Mouse (Mus musculus): ENCODE measurements around the gene Foxo1. TPM values are rescaled to one million over a fixed set of nuclear protein-coding genes. Genes with fewer than 3 reads are reported as not detected.

Foxo1 gene
- 0.31 and 0.42 TPM in 2 replicates for total RNA-seq (2012; rRNA removed)
- 1 to 10 TPM in 1 of 2 experiments, not detected in 1; 2.5 TPM for polyA plus RNA-seq (2012; ENCODE audit: insufficient read depth in 1 of 2, insufficient read length in 2 of 2, low read depth in 1 of 2, low replicate concordance in 2 of 2, missing spikeins in 1 of 2)

- peaks cover 13% of the 10 kb centered on the region for H3K79me2 ChIP-seq (ENCODE audit: control insufficient read depth, insufficient read depth, low read length, poor library complexity)
- peak; percentile 90 for DNase-seq (ENCODE audit: low read depth, low spot score)
- 0 out of 4 replicates have a peak, but pooled peaks cover 0 to 1% of the 10 kb centered on the region in 2 experiments for H3K27me3 ChIP-seq (ENCODE audit: control insufficient read depth in 1 of 2, insufficient read depth in 2 of 2, low read length in 2 of 2)
- no peaks in the 10 kb centered on the region for H3K4me1 ChIP-seq (ENCODE audit: control insufficient read depth in 1 of 2, insufficient read depth in 2 of 2, low read length in 2 of 2)
- peak within 1 kb of the TSS; percentile 97 for H3K9ac ChIP-seq (ENCODE audit: control insufficient read depth, low read depth, low read length, poor library complexity, severe bottlenecking)
- H3K4me3 ChIP-seq (ENCODE audit: control insufficient read depth in 1 of 2, insufficient read depth in 1 of 2, low read depth in 2 of 2, low read length in 2 of 2) = peak within 1 kb of the TSS; percentile 94 to 96
- H3K36me3 ChIP-seq (ENCODE audit: control insufficient read depth in 1 of 2, insufficient read depth in 2 of 2, low read length in 2 of 2) = no peaks in the 10 kb centered on the region
- peak within 1 kb of the TSS; percentile 61 for H3K27ac ChIP-seq (ENCODE audit: control insufficient read depth, low read depth, low read length)
- H3K9me3 ChIP-seq (replicated peaks; ENCODE audit: insufficient read depth, low read length) = no peaks in the 10 kb centered on the region
- TF ChIP-seq POLR2AphosphoS2 (IDR thresholded peaks at IDR 0.05; ENCODE audit: low read length) = 0 out of 2 replicates have a peak, but pooled peaks have one; percentile 37
- TF ChIP-seq MYC (IDR thresholded peaks at IDR 0.05; ENCODE audit: low read depth, low read length) = no peak
- TF ChIP-seq NELFE (IDR thresholded peaks at IDR 0.05; ENCODE audit: low read depth, low read length) = peak; percentile 80
- no peak for TF ChIP-seq RCOR1 (IDR thresholded peaks at IDR 0.05; ENCODE audit: low read depth, low read length)
- peak; percentile 41 for TF ChIP-seq MXI1 (IDR thresholded peaks at IDR 0.05; ENCODE audit: low read depth, low read length)
- no peak for TF ChIP-seq CHD1 (IDR thresholded peaks at IDR 0.05; ENCODE audit: low read depth, low read length)
- no peak for TF ChIP-seq ETS1 (IDR thresholded peaks at IDR 0.05; ENCODE audit: low read depth, low read length)
- no peak for TF ChIP-seq GATA1 (IDR thresholded peaks at IDR 0.05; ENCODE audit: low read depth, low read length)
- TF ChIP-seq ELF1 (IDR thresholded peaks at IDR 0.05; ENCODE audit: low read depth, low read length) = no peak
- peak; percentile 68 for TF ChIP-seq CHD2 (IDR thresholded peaks at IDR 0.05; ENCODE audit: low read length)
- TF ChIP-seq KAT2A (conservative IDR thresholded peaks at IDR 0.05; ENCODE audit: low read depth, low read length) = no peak
- TF ChIP-seq NRF1 (IDR thresholded peaks at IDR 0.05; ENCODE audit: insufficient read depth, low read depth, low read length, poor library complexity, severe bottlenecking) = peak; percentile 59
- peak; percentile 0; the same call in 1 of the 2 replicates for TF ChIP-seq E2F4 (IDR thresholded peaks at IDR 0.05; ENCODE audit: borderline replicate concordance, low read depth, low read length)
- TF ChIP-seq SMC3 (IDR thresholded peaks at IDR 0.05; ENCODE audit: low read depth, low read length) = no peak
- TF ChIP-seq TBP (IDR thresholded peaks at IDR 0.05; ENCODE audit: low read depth, low read length) = 0 out of 2 replicates have a peak, but pooled peaks have one; percentile 57
- peak; percentile 50; the same call in 1 of the 2 replicates for TF ChIP-seq SIN3A (IDR thresholded peaks at IDR 0.05; ENCODE audit: low read length)
- TF ChIP-seq ZNF384 (IDR thresholded peaks at IDR 0.05; ENCODE audit: low read depth, low read length) = peak; percentile 87
- peak; percentile 70 for TF ChIP-seq TCF12 (IDR thresholded peaks at IDR 0.05; ENCODE audit: low read depth, low read length)
- TF ChIP-seq ZMIZ1 (IDR thresholded peaks at IDR 0.05; ENCODE audit: low read depth, low read length) = peak; percentile 52; the same call in 1 of the 2 replicates
- no peak for TF ChIP-seq GABPA (IDR thresholded peaks at IDR 0.05; ENCODE audit: low read depth, low read length)
- no peak for TF ChIP-seq MYB (IDR thresholded peaks at IDR 0.05; ENCODE audit: low read depth, low read length)
- no peak for TF ChIP-seq TAL1 (IDR thresholded peaks at IDR 0.05; ENCODE audit: low read length)
- TF ChIP-seq MAFK (IDR thresholded peaks at IDR 0.05; ENCODE audit: borderline replicate concordance, low read depth, low read length) = no peak
- TF ChIP-seq ZC3H11A (IDR thresholded peaks at IDR 0.05; ENCODE audit: low read depth, low read length) = no peak
- TF ChIP-seq BHLHE40 (IDR thresholded peaks at IDR 0.05; ENCODE audit: borderline replicate concordance, low read depth, low read length) = no peak
- no peak for TF ChIP-seq CTCF (IDR thresholded peaks at IDR 0.05 in 2 of 3, conservative IDR thresholded peaks at IDR 0.05 in 1 of 3; ENCODE audit: control insufficient read depth in 1 of 3, insufficient read depth in 1 of 3, low read depth in 2 of 3, low read length in 3 of 3, poor library complexity in 1 of 3, severe bottlenecking in 1 of 3)
- no peak for TF ChIP-seq RAD21 (IDR thresholded peaks at IDR 0.05; ENCODE audit: low read depth, low read length)
- TF ChIP-seq USF1 (IDR thresholded peaks at IDR 0.05; ENCODE audit: low read depth, low read length) = no peak
- TF ChIP-seq MAZ (IDR thresholded peaks at IDR 0.05; ENCODE audit: low read depth, low read length) = peak; percentile 85
- no peak for TF ChIP-seq JUND (IDR thresholded peaks at IDR 0.05; ENCODE audit: low read depth, low read length)
- TF ChIP-seq POLR2A (IDR thresholded peaks at IDR 0.05; ENCODE audit: control insufficient read depth in 1 of 2, insufficient read depth in 1 of 2, low read depth in 1 of 2, low read length in 2 of 2, poor library complexity in 1 of 2) = peak; percentile 79 to 88
- TF ChIP-seq HCFC1 (IDR thresholded peaks at IDR 0.05; ENCODE audit: low read depth, low read length) = peak; percentile 50; the same call in 1 of the 2 replicates
- TF ChIP-seq POLR2AphosphoS5 (IDR thresholded peaks at IDR 0.05; ENCODE audit: borderline replicate concordance, low read depth, low read length) = no peak
- no peak for TF ChIP-seq ZKSCAN1 (IDR thresholded peaks at IDR 0.05; ENCODE audit: low read depth, low read length)
- TF ChIP-seq MEF2A (IDR thresholded peaks at IDR 0.05; ENCODE audit: extremely low read depth, insufficient replicate concordance, low read depth, low read length, poor library complexity, severe bottlenecking) = no peak
- TF ChIP-seq EP300 (IDR thresholded peaks at IDR 0.05; ENCODE audit: low read depth in 1 of 2, low read length in 2 of 2) = no peak
These were observed at the start of gene Foxo1 for GRCm38 (mm10) chr3:52267652-52268486. TSS of gene Foxo1 (plus strand) at chr3:52268336.
